Mouse (Mus musculus): Measurements from ENCODE around the gene Slc29a3. TPM values are rescaled to one million over a fixed set of nuclear protein-coding genes. Genes with fewer than 3 reads are reported as not detected.
"Not testable (repeated sequence)": the region's sequence is repeated elsewhere in the genome, so short reads cannot be mapped to it uniquely, and the experiment has no call there.

Slc29a3 gene
- total RNA-seq, 2 experiments from 2014 or later = 6.9 to 8.2 TPM

DNA sequence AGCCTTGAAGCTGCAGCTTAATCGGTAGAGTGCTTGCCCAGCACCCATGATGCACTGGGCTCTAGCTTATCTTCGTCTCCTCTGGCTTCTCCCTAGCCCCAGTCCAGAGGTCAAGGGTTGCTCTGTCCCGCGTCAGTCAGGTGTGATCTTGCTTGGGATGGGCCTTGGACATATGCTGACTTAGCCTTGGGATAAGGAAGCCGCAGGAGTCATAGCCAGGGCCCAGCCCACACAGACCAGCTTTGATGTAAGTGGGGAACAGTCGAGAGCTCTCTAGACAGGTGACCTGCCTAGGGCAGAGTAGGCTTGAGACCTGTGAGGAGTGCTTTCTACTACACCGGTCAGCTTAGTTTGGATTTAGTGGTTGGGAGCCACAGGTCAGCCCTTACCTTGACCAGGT, 14.8 kb upstream of the Slc29a3 start:
- DNase-seq = no peak

GRCm38 (mm10) chr10:60762126-60762525, 9.5 kb upstream of the Slc29a3 start:
- DNase-seq = no peak

GRCm38 (mm10) chr10:60760377-60760776, 7.8 kb upstream of the Slc29a3 start:
- peak; percentile 96 for DNase-seq

DNA sequence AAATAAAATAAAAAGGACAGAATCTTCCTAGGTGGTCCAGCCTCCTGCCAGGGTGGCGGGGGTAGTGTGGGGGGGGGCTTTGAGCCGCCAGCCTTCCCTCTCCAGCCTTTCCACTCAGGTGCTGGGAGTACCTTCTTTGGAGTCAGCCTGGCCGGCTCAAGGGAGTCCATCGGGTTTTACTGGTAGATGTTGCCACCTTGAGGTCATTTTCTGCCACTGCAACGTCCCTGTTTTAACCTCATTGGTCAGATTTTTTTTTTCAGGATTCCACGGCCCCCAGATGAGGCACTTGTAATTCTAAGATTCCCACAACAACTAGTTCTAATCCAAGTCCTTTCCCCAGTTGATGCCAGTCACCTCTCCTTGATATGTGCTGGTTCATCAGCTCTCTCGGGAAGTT, 4.4 kb upstream of the Slc29a3 start:
- DNase-seq = peak; percentile 80

GRCm38 (mm10) chr10:60756146-60756545, 3.6 kb upstream of the Slc29a3 start:
- no peak for DNase-seq

- DNase-seq = no peak
These were observed 1.3 kb upstream of the Slc29a3 start for GRCm38 (mm10) chr10:60753941-60754340.

GRCm38 (mm10) chr10:60753261-60753660, 667 bp upstream of the Slc29a3 start:
- no peak for DNase-seq

- DNase-seq = no peak
These were observed 4.9 kb downstream of the Slc29a3 start for GRCm38 (mm10) chr10:60747667-60748212.

- no peak for DNase-seq
These were observed 6.1 kb downstream of the Slc29a3 start for GRCm38 (mm10) chr10:60746512-60746911.

DNA sequence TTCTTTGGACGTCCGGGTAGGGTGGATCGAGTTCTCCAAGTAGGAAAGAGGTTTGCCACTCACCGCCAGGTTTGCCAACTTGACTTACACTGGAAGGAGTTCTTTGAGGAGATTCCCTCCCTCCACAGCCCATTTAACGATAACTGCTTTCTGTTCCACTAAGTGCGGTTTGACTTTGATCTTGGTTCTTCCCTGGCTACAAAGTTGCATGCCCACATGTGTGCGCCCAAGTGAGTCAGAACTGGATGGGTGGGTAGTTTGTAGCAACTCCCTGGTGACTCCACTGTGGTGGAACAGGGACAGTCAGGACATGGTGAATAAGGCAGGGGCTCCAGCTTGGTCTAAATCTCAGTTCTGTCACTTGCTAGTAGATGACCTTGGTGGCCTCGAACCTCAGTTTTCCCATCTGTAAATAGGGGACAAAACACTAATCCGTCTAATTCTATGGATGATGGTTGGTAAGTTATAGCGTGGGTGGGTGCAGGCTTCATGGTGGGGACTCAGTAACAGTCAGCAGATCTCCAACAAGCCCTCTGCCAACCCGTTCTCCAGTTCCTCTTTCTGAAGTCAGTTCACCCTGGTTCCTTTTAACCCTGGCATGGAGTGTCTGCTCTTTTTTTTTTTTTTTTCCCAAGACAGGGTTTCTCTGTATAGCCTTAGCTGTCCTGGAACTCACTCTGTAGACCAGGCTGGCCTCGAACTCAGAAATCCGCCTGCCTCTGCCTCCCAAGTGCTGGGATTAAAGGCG, 7.9 kb downstream of the Slc29a3 start:
- no peak for DNase-seq

GRCm38 (mm10) chr10:60743681-60744080, 8.9 kb downstream of the Slc29a3 start:
- DNase-seq = no peak

- DNase-seq = no peak
These were observed 9.7 kb downstream of the Slc29a3 start for GRCm38 (mm10) chr10:60742942-60743341.

- not testable (repeated sequence) for DNase-seq
These were observed 10.3 kb downstream of the Slc29a3 start for GRCm38 (mm10) chr10:60742296-60742695.

- no peak for DNase-seq
These were observed 11.2 kb downstream of the Slc29a3 start for GRCm38 (mm10) chr10:60741435-60741834.

DNA sequence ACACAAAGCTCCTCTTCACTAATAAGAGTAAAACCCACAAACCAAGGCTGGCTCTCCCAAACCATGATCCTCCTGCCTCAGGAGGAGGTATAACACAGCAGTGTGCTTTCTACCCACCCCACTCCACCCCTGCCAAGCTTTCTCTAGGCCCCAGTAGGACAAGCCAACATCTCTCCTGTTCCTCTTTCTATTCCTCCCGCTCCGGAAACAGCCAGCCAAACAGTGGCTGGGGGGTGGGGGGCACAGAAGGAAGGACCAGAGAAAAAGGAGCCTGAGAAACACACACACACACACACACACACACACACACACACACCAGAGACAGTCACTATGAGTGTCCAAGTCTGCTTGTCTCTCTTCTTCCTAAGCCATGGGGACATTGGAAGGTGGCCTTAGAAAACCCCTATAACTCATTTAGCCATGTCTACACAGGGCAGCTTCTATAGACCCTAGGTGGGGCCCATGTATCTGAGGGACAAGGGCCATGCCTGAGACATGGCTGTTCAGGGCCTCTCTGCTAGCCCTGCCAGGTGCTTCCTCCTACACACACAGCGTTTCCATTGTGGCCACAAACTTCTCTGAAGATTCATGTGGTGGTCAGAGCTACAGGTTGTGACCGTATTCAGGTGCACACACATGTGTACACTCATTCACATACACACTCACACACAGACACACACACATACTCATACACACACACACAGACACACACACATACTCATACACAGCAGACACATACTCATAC, 12.8 kb downstream of the Slc29a3 start:
- DNase-seq = no peak

DNA sequence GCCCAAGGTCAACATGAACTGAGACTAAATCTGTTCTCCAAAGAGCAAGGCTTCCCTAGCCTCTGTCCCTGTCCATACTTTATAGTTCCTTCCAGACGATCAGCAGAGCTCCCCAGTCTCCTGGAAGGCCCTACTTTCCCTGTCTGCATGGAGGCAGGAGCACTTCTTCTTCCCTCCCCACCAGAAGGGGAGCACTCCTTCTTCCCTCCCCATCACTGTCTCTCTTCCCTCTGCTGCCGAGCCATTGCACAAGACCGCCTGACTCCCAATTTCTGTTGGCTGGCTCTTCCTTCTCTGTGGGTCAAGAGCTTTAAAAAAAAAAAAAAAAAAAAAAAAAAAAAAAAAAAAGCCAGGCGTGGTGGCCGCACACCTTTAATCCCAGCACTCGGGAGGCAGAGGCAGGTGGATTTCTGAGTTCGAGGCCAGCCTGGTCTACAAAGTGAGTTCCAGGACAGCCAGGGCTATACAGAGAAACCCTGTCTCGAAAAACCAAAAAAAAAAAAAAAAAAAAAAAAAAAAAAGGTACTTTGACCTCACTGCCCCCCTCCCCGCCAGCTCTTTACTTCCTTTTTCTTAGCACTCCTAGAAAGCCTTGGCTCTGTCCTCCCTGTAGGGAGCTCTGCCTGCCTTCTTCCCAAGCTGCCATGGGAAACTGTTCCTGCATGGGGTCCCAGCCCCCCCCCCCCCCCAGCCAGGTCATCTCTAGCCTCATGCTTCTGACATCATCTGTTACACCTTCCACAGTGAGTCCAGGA, 14.5 kb downstream of the Slc29a3 start:
- DNase-seq = no peak

DNA sequence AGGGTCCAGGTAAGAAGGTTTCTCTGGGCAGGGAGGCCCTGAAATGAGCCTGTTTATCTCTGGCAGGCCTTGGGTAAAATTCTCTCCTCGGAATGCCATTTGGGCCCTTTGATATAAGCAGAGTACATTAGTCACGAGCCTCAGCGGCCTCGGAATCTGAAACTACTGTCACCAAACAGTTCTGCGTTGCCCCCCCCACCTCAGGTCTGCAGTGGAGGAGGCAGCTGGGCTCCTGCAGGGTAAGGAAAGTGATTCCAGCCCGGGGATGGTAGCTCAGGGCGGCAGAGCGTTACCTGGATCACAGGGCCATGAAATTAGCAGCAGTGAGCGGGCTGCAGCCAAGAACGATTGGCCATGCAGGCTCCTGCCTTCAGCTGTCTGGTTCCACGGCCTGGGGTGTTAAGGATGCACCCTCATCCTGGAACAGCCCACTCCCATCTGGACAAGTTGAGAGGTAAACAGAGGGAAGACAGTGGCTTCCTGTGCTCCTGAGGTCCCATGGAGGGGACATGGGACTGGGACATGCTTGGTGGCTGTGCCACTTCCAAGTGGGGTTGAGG, 15.3 kb downstream of the Slc29a3 start:
- DNase-seq = no peak

DNA sequence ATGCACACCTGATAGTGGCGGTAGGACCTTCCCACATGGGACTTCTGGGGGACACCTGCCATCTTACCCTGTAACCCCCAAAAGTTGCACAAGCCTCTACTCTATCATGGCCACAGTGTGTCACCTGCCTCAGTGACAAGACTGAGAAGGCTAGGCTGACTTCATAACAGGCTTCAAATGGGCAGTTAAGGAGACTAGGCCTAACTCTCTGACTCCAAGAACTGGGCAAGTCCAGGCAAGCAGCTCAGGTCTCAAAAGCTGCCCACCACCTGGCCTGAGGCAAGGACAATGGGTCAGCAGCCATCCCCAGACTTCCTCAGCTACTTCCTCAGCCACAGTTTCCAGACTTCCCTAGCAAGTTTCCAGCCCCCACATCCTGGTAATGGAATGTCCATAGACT, 16.9 kb downstream of the Slc29a3 start:
- DNase-seq = no peak

DNA sequence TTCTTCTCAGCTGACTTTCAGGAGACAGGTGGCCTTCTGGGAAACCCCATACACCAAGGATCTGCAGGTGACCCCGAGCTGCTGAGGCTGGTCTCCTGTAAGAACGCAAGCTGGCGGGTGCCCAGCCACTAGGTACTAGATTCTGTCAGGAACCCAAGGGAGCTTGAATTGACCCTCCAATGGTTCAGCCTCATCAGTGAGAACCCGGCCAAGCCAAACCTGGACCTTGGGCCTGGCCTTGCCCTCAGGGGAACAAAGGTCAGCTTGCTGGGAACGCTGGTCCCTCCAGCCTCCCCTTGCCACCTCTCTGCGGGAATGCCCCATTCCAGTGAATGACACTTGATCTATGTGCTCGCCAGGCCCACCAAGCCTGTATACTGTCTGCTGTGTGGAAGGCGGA, 19.1 kb downstream of the Slc29a3 start:
- DNase-seq = no peak

DNA sequence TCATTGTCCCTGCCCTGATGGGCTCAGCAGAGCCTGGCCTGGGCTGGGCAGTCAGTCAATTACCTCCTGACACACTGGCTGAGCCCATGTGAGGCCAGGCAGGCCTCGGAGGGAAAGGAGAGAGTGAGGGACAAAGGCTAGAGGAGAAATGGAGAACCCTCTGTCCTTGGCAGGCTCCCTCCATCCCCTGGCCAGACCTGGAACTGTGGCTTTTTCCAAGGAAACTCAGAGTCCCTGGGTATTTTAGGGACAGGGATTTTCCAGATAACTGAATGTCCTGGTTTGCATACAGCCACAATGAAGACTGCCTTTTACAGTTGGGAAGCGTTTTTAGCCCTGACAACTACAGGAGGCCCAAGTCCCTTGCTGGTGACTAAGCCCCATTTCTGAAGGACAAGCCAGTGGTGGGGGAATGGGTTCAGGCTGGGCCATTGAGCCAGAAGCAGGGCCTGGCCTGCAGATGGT, 20.2 kb downstream of the Slc29a3 start:
- DNase-seq = no peak

DNA sequence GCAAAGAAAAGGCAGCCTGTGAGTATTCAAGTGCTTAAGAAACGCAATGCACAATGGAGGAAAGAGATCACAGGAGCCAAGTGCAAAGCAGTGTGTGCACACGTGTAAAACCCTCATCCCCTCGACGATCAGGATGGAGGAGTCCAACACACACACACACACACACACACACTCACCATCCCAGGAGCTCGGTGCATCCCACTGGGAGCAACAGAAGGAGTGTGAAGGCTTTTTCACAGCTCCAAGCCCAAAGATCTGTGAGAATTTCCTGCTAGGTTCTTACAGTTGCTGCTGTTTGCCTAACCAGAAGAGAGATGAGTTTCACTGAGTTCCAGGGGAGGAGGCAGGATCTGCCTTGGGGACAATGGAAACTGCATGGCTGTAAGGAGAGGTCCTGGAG, 20.9 kb downstream of the Slc29a3 start:
- no peak for DNase-seq

DNA sequence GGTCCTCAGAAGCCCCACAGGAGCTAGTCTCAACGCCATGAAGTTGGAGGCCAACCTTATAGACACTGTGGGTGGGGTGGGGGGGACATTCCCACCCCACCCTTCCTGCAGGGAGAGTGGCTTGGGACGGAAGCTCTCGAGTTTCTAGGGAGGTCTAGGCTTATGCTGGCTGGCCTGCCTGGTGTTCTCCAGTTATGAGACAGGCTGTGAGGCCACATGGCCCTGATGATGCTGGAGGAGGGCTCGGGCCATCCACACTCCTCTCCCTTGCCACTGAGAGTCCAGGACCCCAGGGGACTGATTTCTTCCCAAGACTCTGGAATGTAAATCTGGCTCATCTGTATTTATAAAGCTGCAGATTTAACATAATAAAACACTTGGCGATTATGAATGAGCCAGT, 25.3 kb downstream of the Slc29a3 start:
- no peak for DNase-seq

DNA sequence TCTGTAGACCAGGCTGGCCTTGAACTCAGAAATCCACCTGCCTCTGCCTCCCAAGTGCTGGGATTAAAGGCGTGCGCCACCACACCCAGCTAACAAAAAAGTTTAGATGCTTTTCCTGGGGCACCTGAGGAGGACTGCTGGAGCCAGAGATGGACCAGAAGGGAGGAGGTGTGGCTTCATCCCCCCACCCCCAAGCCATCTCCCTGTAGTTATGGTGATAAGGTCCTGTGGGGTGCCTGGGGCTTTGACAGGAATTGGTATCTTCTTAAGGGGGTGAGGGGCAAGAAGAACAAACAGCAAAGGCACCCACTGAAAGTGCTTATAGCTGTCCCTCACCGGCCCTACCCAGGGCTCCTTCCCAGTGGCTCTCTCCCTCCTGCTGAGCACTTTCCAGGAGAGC, 25.7 kb downstream of the Slc29a3 start:
- no peak for DNase-seq

Measured in heart, postnatal 4 days (tissue).